Mouse (Mus musculus) stomach, embryonic 15.5 days (tissue): ENCODE data around the gene Hcn2. TPM values are rescaled to one million over a fixed set of nuclear protein-coding genes. Genes with fewer than 3 reads are reported as not detected.
"Not testable (repeated sequence)": the region's sequence is repeated elsewhere in the genome, so short reads cannot be mapped to it uniquely, and the experiment has no call there.

Experiments
- ATAC-seq: fragments of 200-750 bp; cut with Nextera tagmentation; 2 replicates; pipeline ENCODE4 v1.8.0; 2017; ENCODE audit warnings: low read depth, moderate number of reproducible peaks, moderate TSS enrichment; ENCODE audit not compliant: insufficient read depth, low FRiP score
- H3K27ac ChIP-seq: fragments of 300-500 bp; sonication (generic); 2 replicates; pipeline ENCODE4 v1.5.1; 2015; ENCODE audit warnings: mild to moderate bottlenecking, inconsistent platforms
- H3K27me3 ChIP-seq: fragments of 300-500 bp; sonication (generic); replicated peaks from 2 replicates; pipeline ENCODE4 v1.6.1; 2015; ENCODE audit warnings: inconsistent platforms
- H3K36me3 ChIP-seq: fragments of 300-500 bp; sonication (generic); 2 replicates; pipeline ENCODE4 v1.6.1; 2015; ENCODE audit warnings: inconsistent platforms
- H3K4me1 ChIP-seq: fragments of 300-500 bp; sonication (generic); 2 replicates; pipeline ENCODE4 v1.6.1; 2015; ENCODE audit warnings: inconsistent platforms
- H3K4me2 ChIP-seq: fragments of 300-500 bp; sonication (generic); 2 replicates; pipeline ENCODE4 v1.6.1; 2015; ENCODE audit warnings: mild to moderate bottlenecking, inconsistent platforms
- H3K4me3 ChIP-seq: fragments of 300-500 bp; sonication (generic); replicated peaks from 2 replicates; pipeline ENCODE4 v1.5.1; 2015; ENCODE audit warnings: inconsistent platforms
- H3K9ac ChIP-seq: fragments of 300-500 bp; sonication (generic); 2 replicates; pipeline ENCODE4 v1.6.1; 2015; ENCODE audit warnings: inconsistent platforms
- H3K9me3 ChIP-seq: fragments of 300-500 bp; sonication (generic); 2 replicates; pipeline ENCODE4 v1.6.1; 2016; ENCODE audit warnings: inconsistent platforms
- WGBS: fragments of 180-500 bp; shearing (Covaris S2); methylation state at CpG from one replicate; pipeline ENCODE4 v1.1.7; 2015; 5-methylcytosine and 5-hydroxymethylcytosine counted together
- polyA plus RNA-seq: library from polyadenylated mRNA; unstranded; fragments of >200 nt; fragmentation: Nextera tagmentation; extraction: Ambion mirVana; gene quantifications from 2 replicates; pipeline ENCODE4 v1.2.1, GENCODE M21; 2015

Hcn2 gene
- polyA plus RNA-seq, 1 experiment from 2014 or later, result 0.08 TPM

DNA sequence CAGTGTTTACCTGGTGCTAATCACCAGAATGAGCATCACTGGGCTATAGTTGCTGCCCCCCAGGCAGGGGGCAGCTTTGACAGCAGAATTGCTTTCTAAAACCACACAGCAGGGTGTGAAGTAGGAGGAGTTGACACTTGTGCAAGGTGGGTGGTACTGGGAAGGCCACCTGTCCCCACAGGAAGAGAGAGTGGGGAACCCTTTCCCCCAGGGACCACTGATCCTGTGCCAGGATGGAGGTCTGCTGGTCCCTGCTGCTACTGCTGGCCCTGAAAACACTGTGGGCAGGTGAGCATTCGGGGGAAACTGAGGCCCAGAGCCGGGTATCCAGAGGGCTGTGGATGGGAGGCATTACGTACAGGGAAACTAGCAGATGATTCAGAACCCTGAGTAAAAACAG is 27.3 kb upstream of the Hcn2 start:
- ATAC-seq, result no peak
- H3K4me3 ChIP-seq, result no peak overlapping the region

DNA sequence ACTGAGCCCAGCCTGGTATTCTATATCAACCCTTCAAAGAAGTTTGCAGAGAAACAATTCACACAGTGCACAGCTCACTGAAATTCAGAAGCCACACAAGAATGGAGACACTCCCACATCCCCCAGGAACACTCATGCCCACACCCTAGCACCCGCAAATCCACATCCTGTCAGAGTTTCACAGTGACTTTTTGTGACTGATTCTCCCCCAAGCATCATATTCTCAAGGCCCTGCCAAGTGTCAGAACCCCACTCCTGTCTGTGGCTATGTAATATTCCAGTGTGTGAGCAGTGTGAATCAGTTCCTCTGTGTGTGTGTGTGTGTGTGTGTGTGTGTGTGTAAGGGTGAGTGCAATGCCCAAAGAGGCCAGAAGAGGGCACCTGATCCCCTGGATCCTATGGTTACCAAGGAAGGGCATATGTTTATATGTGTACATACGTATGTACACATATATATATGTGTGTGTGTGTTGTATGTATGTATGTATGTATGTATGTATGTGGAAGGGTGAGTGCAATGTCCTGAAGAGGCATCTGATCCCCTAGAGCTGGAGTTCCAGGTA is 24.4 kb upstream of the Hcn2 start:
- H3K4me1 ChIP-seq, result peaks cover 23% of the 10 kb centered on the region
- no peak overlapping the region for H3K9ac ChIP-seq
- peaks cover 24% of the 10 kb centered on the region for H3K36me3 ChIP-seq
- H3K4me2 ChIP-seq, result no peak overlapping the region
- H3K27ac ChIP-seq, result no peak overlapping the region
- no peak overlapping the region for H3K4me3 ChIP-seq
- 90% methylated on average over 2 of the region's 2 CpGs for WGBS
- ATAC-seq, result no peak
- H3K27me3 ChIP-seq, result no peaks in the 10 kb centered on the region
- no peaks in the 10 kb centered on the region for H3K9me3 ChIP-seq

More for the DNA sequence above, 27.3 kb upstream of the Hcn2 start:
- 93% methylated on average over 3 of the region's 3 CpGs for WGBS
- H3K4me1 ChIP-seq, result peaks cover 5% of the 10 kb centered on the region
- no peak overlapping the region for H3K4me2 ChIP-seq
- H3K27ac ChIP-seq, result no peak overlapping the region
- H3K27me3 ChIP-seq, result no peaks in the 10 kb centered on the region
- H3K9me3 ChIP-seq, result no peaks in the 10 kb centered on the region
- peaks cover 47% of the 10 kb centered on the region for H3K36me3 ChIP-seq
- no peak overlapping the region for H3K9ac ChIP-seq

DNA sequence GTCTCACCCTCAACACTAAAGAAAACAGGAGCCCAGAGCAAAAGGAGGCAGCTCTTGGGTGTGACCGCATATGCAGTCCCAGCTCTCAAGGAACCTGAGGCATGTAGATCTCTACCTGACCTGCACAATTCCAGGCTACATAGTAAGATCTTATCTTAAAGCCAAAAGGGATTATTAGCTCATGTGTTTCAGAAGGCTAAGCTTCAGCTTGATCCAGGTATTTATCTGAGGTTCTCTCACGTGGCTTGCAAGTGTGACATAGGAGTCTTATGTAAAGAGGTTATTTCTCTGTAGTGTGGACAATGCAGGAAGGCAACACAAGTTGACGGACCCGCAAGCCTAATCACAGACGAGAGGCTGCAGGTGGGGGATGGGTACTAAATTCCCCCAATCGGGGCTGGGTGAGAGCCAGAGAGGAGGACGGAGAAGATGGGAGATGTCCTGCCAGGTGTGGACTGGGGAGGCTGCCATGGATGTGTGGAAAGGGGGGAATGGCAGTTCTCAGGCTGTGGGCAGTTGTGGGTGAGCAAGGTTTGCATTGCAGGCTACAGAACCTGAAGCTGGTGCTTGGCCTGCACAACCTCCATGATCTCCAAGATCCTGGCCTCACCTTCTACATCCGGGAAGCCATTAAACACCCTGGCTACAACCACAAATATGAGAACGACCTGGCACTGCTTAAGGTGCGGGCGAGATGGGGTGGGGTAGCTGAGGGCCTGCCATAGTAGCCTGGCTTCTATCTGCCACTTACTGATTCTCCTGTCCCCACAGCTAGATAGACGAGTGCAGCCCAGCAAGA is 22.7 kb upstream of the Hcn2 start:
- no peak overlapping the region for H3K9ac ChIP-seq
- no peaks in the 10 kb centered on the region for H3K9me3 ChIP-seq
- ATAC-seq, result no peak
- H3K36me3 ChIP-seq, result peaks cover 8% of the 10 kb centered on the region
- no peak overlapping the region for H3K4me3 ChIP-seq
- H3K4me2 ChIP-seq, result no peak overlapping the region
- peaks cover 33% of the 10 kb centered on the region for H3K4me1 ChIP-seq
- WGBS, result 64% methylated on average over 12 of the region's 12 CpGs
- no peaks in the 10 kb centered on the region for H3K27me3 ChIP-seq
- H3K27ac ChIP-seq, result no peak overlapping the region

DNA sequence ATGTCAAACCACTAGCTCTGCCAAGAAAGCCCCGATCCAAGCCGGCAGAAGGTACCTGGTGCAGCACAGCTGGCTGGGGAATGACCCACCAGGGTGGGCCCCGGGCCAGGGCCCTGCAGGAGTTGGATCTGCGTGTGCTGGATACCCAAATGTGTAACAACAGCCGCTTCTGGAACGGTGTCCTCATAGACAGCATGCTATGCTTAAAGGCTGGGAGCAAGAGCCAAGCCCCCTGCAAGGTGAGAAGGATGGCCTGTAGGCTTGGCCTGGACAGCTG is 22.1 kb upstream of the Hcn2 start:
- H3K4me2 ChIP-seq, result no peak overlapping the region
- H3K4me1 ChIP-seq, result peaks cover 30% of the 10 kb centered on the region
- no peak overlapping the region for H3K27ac ChIP-seq
- 83% methylated on average over 6 of the region's 6 CpGs for WGBS
- H3K9ac ChIP-seq, result no peak overlapping the region
- no peak for ATAC-seq
- peaks cover 2% of the 10 kb centered on the region; the same call in 1 of the 2 replicates for H3K36me3 ChIP-seq
- no peaks in the 10 kb centered on the region for H3K27me3 ChIP-seq
- H3K9me3 ChIP-seq, result no peaks in the 10 kb centered on the region
- no peak overlapping the region for H3K4me3 ChIP-seq

DNA sequence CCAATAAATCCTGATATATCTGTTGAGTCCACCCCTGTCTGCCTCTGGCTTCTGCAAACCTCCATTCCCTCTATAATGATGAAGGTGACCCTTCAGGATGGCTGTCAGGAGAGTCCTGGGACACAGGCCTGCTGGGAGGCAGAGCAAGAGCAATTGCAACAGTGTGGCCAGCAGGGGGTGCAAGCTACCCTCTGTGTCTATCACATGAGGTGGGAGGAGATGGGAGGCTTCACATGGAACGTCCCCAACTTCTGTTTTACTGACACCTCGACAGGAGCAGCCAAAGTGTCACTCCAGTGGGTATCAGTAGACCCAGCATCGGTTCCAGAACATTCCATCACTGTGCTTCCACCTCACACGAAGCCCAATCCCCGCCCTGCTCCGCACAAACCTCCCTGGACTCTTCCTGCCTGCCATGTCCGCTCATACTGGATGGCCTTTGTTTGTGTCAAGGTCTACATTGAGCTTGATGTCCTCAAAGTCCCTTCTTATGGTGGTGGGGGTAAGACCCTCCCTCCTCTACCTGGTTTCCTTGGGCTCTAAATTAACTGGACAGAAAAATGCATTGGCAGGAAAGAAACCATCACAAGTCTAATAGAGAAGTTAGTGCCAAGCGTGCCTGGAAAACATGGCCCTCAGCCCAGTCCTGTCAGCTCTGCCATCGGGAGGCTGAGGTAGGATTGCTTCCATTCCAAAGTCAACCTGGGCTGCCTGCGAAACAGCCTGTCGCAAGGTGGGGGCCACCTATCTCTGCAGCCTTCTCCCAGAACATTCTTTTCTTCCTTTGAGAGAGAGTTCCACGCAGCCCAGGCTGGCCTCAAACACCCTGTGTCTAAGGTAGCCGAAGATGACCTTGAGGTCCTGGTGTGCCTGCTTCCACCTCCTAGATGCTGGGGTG is 21.0 kb upstream of the Hcn2 start:
- ATAC-seq, result peak; percentile 43; the same call in 1 of the 2 replicates
- Histone ChIP-seq H3K4me3 (no peak overlapping the region), H3K27me3 (no peaks in the 10 kb centered on the region), H3K9ac (no peak overlapping the region), H3K4me2 (peak overlapping the region; percentile 8; the same call in 1 of the 2 replicates), H3K4me1 (peaks cover 30% of the 10 kb centered on the region), H3K36me3 (no peaks in the 10 kb centered on the region), H3K9me3 (no peaks in the 10 kb centered on the region), H3K27ac (peak overlapping the region; percentile 83)
- 53% methylated on average over 13 of the region's 13 CpGs for WGBS

DNA sequence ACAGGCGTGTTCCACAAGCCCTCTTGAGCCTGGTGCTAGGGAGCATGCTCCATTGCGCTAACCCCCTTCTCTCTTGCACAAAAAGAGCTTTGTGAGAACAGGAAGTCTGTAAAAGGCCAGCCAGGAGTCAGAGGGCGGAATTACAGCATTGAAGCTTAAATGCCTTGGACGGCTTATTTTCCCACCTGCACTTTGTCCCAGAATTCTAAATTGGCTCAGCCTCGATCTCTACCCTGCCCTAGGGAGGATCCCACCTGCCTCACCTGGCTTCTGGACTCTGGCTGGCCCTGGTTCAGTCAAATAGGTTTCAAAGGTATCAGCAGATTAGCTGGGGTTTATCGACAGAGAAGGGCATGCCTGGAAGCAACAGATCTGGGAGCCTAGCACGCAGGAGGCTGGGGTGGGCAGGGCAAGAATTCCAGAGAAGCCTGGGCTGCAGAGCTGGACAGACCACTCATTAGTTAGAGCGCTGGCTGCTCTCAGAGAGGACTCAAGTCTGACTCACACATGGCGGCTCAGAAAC is 20.2 kb upstream of the Hcn2 start:
- H3K27me3 ChIP-seq, result no peaks in the 10 kb centered on the region
- peak; percentile 73 for ATAC-seq
- H3K4me1 ChIP-seq, result peaks cover 34% of the 10 kb centered on the region
- no peak overlapping the region for H3K9ac ChIP-seq
- H3K4me2 ChIP-seq, result peak overlapping the region; percentile 8
- H3K4me3 ChIP-seq, result no peak overlapping the region
- WGBS, result 31% methylated on average over 9 of the region's 9 CpGs
- no peaks in the 10 kb centered on the region for H3K36me3 ChIP-seq
- no peaks in the 10 kb centered on the region for H3K9me3 ChIP-seq
- peak overlapping the region; percentile 83 for H3K27ac ChIP-seq

DNA sequence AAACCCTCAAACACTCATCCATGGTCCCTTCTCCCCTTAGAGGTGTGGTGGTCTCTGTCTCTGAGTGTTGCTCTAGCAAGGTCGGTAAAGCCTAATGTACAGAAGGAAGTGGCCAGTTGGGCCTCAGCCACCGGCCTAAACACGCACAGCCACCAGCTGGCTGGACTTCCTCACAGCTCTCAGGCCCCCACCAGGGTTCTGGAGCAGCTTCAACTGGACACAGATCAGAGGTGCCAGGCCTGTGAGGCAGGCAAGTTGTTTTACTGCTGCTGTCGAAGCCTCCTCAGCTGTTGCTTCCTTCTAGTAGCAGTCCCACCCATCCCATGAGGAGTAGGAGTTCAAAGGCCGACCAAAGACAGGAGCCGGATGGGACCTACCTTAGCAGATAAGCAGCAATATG is 18.5 kb upstream of the Hcn2 start:
- no peaks in the 10 kb centered on the region for H3K36me3 ChIP-seq
- 71% methylated on average over 6 of the region's 6 CpGs for WGBS
- H3K4me3 ChIP-seq, result no peak overlapping the region
- peak overlapping the region; percentile 83; the same call in 1 of the 2 replicates for H3K27ac ChIP-seq
- H3K4me2 ChIP-seq, result no peak overlapping the region
- no peak for ATAC-seq
- peaks cover 43% of the 10 kb centered on the region for H3K4me1 ChIP-seq
- H3K27me3 ChIP-seq, result no peaks in the 10 kb centered on the region
- H3K9ac ChIP-seq, result no peak overlapping the region
- H3K9me3 ChIP-seq, result no peaks in the 10 kb centered on the region

DNA sequence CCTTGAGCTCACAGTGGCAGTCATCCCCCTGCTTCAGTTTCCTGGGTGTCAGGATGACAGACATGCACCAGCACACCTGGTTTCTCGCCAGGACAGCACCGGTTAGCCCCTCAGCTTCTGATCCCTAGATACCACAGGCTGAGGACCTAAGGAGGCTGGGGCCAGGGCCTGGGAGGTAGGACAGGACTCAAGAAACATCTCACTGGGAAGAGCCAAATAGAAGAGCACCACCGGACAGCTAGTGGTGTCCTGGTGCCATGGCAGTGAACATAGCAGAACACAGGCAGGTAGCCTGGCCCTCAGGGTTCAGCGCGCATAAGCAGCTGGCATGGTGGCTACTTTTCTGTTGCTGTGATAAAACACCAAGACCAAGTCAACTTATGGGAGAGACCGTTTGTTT is 18.0 kb upstream of the Hcn2 start:
- Histone ChIP-seq H3K27me3 (no peaks in the 10 kb centered on the region), H3K9me3 (no peaks in the 10 kb centered on the region), H3K36me3 (no peaks in the 10 kb centered on the region), H3K4me2 (no peak overlapping the region), H3K4me1 (peaks cover 43% of the 10 kb centered on the region), H3K4me3 (no peak overlapping the region), H3K9ac (no peak overlapping the region), H3K27ac (no peak overlapping the region)
- 91% methylated on average over 6 of the region's 6 CpGs for WGBS
- ATAC-seq, result no peak

DNA sequence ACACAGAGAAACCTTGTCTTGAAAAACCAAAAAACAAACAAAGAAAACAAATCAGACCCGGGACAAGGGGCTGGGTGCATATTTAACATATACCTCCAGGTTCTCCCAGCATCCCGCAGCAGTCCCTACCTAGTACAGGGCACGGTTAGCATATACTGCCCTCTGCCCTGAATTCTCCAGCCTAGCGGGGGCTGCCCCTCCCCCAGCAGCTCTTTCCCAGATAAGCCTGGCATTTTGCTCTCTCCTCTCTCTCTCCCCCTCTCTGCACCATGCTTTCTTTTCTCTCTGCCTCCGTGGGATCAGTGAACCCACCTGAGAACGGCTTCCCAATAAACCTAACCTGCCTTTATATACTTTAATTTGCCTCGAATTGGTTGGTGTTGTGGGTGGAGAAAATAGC is 15.8 kb upstream of the Hcn2 start:
- H3K36me3 ChIP-seq, result no peaks in the 10 kb centered on the region
- H3K4me1 ChIP-seq, result peaks cover 44% of the 10 kb centered on the region
- ATAC-seq, result no peak
- H3K9ac ChIP-seq, result no peak overlapping the region
- 25% methylated on average over 7 of the region's 7 CpGs for WGBS
- H3K27me3 ChIP-seq, result no peaks in the 10 kb centered on the region
- no peak overlapping the region for H3K4me3 ChIP-seq
- peak overlapping the region; percentile 86 for H3K27ac ChIP-seq
- H3K4me2 ChIP-seq, result no peak overlapping the region
- no peaks in the 10 kb centered on the region for H3K9me3 ChIP-seq

DNA sequence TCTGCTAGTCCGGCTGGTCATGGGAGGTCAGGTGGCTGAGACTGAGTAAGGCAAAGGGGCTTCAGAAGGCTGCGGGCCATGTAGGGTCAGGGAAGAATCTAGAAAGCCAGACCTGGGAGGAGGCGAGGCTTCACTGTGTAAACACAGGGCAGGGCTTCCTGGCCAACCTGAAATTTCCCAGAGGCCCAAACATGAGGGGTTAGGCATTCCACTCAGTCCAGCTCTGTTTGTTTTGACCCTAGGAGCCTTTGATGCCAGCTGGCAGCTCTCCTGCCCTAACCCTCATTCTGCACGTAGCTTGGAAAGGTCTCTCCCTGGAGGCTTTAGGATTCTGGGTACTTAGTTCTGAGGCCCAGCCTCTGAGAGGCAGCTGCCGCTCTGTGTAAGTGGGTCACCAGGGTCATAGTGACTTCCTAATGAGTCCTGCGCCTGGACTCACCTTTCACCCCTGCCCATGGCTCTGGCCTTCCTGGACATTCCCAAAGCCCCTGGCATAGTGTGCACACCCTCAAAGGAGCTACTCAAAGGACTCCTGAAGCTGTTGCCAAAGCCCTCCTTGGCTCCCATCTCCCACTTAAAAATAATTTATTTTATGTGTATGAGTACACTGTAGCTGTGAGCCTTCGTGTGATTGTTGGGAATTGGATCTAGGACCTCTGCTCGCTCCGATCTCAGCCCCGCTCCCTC is 14.8 kb upstream of the Hcn2 start:
- Histone ChIP-seq H3K27me3 (no peaks in the 10 kb centered on the region), H3K4me2 (no peak overlapping the region), H3K27ac (peak overlapping the region; percentile 86), H3K36me3 (no peaks in the 10 kb centered on the region), H3K9ac (no peak overlapping the region; the same call in 1 of the 2 replicates), H3K4me3 (no peak overlapping the region), H3K9me3 (no peaks in the 10 kb centered on the region), H3K4me1 (peaks cover 44% of the 10 kb centered on the region)
- ATAC-seq, result peak; percentile 43
- WGBS, result 37% methylated on average over 10 of the region's 10 CpGs

DNA sequence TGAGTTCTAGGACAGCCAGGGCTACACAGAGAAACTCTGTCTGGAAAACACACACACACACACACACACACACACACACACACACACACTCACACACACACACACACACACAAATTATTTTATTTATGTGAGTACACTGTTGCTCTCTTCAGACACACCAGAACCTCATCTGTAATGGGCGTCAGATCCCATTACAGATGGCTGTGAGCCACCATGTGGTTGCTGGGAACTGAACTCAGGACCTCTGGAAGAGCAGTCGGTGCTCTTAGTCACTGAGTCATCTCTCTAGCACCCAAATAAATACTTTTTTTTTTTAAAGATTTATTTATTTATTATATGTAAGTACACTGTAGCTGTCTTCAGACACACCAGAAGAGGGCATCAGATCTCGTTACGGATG is 13.5 kb upstream of the Hcn2 start:
- ATAC-seq, H3K36me3 ChIP-seq, H3K9me3 ChIP-seq, H3K27me3 ChIP-seq, H3K4me3 ChIP-seq, H3K9ac ChIP-seq, H3K4me2 ChIP-seq, H3K27ac ChIP-seq: not testable (repeated sequence)
- 81% methylated on average over 4 of the region's 4 CpGs for WGBS
- peaks cover 42% of the 10 kb centered on the region for H3K4me1 ChIP-seq
